Mouse (Mus musculus): ENCODE measurements around the gene Setd2.
A peak's percentile ranks its signal among the peaks of the same experiment; 100 is the strongest.

Setd2 gene

GRCm38 (mm10) chr9:110532538-110533291 lies at the start of gene Setd2:
TSS of gene Setd2 (plus strand) at chr9:110532597.
- peak; percentile 97 for DNase-seq

- no peak for DNase-seq
These were observed 43.6 kb upstream of the Setd2 start for GRCm38 (mm10) chr9:110488841-110489240.

DNA sequence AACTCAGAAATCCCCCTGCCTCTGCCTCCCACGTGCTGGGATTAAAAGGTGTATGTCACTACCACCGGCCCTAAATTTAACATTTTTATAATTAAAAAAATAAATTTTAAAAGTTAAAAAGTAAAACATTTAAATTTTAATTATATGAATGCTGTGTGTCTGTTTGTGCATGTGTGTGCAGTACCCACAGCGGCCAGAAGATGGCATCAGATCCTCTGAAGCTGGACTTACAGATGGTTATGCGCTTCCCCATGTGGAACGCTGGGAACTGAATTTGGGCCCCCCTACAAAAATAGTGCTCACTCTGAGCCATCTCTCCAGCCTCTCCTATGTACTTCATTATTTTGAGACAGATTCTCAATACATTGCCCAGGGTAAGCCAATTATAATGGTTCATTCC lies 41.5 kb upstream of the Setd2 start:
- DNase-seq: no peak

DNA sequence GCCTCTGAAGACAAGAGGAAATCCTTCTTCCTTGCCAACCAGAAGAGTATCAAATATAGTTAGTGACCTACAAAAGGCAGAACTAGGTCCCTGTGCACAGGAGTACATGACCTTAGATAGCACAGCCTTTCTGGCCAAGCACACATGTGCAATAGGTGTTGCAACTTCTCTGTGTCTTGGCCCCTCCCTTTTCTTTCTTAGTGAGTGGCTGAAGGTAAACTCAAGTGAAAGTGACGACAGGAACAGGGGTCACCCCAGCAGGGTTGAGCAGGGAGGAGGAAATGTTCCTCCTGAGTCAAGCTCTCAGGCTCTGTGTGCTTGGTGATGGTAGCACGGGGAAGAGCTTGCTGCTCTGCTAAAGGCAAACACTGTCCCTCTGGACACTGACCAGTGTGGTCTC lies 6.7 kb upstream of the Setd2 start:
- DNase-seq: no peak

DNA sequence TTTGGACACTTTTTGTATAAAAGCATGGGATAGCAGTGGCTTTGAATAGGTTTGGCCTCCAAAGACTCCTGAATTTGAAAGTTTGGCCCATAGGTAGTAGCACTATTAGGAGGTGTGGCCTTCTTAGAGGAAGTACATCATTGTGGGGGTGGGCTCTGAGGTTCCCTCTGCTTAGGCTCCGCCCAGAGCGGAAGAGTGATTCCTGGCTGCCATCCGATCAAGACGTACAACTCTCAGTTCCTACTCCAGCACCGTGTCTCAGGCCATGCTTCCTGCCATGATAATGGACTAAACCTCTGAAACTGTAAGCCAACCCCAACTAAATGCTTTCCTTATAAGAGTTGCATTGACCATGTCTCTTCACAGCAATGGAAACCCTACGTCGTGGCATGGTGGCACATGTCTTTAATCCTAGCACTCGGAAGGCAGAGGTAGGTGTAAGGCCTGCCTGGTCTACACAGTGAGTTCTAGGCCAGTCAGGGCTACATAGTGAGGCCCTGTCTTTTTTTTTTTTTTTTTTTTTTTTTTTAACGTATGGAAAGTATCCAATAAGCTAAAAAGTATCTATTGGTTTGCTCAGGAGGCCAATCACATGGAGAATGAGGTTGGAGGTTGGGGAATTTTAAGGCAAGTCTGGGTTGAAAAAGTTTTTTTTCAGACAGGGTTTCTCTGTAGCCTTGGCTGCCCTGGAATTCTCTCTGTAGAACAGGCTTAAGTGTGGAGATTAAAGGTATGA lies 3.2 kb upstream of the Setd2 start:
- peak; percentile 90 for DNase-seq

GRCm38 (mm10) chr9:110530650-110531049 lies 1.7 kb upstream of the Setd2 start:
- DNase-seq: peak; percentile 84

GRCm38 (mm10) chr9:110531151-110531791 lies 1.1 kb upstream of the Setd2 start:
- peak; percentile 84 for DNase-seq

GRCm38 (mm10) chr9:110531914-110532489 lies 395 bp upstream of the Setd2 start:
- DNase-seq: peak; percentile 100

DNA sequence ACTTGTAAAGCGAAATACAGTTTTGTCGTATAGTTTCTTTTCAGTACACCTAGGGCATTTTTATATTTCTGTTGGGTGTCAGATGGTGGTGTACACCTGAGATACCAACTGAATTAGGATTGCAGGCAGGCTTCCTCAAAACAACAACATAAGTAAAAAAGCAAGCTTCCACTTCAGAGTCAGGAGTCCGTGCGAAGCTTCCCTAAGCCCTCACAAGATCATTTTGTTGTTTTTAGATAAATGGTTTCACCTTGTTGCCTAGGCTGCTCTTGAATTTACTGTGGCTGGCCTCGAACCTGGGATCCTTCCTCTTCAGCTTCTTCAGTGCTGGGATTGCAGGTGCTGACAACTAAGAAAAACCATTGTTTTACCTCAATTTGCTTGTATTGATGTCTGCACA lies 1.2 kb downstream of the Setd2 start:
- DNase-seq: peak; percentile 17

- DNase-seq: peak; percentile 14
These were observed 2.7 kb downstream of the Setd2 start for GRCm38 (mm10) chr9:110535114-110535513.

GRCm38 (mm10) chr9:110536636-110537035 lies 4.2 kb downstream of the Setd2 start:
- peak; percentile 30 for DNase-seq

- DNase-seq: peak; percentile 51
These were observed 6.1 kb downstream of the Setd2 start for GRCm38 (mm10) chr9:110538511-110538910.

DNA sequence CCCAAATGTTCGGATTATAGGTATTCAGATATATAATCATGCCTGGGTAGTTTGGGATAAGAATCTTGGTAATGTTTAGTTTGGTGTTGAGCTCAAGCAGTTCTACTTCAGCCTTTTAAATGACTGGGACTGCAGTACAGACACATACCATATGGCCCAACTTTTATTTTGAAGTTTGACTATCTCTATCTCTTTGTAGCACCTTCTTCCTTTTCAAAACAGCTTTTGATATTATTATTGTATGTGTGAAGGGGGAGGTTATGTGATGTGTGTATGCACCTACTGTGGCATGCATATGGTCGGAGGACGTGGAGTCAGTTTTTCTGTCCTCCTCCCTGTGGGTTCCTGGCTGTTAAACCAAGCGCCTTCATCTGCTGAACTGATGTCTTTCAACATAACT lies 9.6 kb downstream of the Setd2 start:
- DNase-seq: peak; percentile 40

DNA sequence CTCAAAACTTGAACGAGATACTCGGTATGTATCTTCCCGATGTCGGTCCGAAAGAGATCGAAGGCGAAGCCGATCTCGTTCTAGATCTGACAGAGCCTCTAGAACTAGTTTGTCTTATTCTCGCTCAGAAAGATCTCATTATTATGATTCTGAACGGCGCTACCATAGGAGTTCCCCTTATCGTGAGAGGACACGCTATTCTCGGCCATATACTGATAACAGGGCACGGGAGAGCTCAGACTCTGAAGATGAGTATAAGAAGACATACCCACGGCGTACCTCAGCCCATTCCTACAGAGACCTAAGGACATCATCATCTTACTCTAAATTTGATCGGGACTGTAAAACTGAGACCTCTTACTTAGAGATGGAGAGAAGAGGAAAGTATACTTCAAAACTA lies 15.9 kb downstream of the Setd2 start:
- DNase-seq: peak; percentile 71

GRCm38 (mm10) chr9:110568309-110568708 lies 35.9 kb downstream of the Setd2 start:
- DNase-seq: no peak

- DNase-seq: no peak
These were observed 49.8 kb downstream of the Setd2 start for GRCm38 (mm10) chr9:110582161-110582560.

DNA sequence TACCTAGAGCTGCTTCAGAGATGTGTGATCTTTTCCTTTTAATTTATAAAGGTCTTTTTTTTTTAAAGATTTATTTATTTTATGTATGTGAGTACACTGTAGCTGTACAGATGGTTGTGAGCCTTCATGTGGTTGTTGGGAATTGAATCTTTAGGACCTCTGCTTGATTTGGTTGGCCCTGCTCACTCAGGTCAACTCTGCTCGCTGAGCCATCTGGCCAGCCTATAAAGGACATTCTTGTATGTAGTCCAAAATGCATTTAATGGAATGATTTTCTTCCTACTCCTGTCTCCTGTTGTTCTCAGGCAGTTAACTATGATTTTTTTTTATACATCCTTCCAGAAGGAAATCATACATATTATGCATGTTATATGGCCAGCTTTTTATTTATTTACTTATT lies 51.1 kb downstream of the Setd2 start:
- DNase-seq: no peak

DNA sequence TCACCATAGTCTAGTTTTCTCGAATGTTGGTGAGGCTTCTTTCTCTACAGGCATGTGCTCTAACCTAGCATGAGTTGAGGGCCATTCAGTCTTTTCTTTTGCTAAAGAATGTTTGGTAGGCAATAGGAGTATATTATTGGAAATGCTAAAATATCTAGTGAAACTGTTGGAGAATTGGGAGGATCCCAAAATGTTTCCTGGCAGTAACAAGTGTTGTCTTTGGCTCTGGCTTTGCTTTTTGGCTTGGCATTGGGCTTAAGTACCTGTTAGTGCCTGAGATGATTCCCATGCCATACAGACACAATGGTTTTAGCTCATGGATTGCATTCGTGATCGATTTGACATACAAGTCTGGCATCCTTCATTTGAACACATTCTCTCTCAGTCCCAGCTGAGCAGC lies 79.1 kb downstream of the Setd2 start:
- peak; percentile 89 for DNase-seq

DNA sequence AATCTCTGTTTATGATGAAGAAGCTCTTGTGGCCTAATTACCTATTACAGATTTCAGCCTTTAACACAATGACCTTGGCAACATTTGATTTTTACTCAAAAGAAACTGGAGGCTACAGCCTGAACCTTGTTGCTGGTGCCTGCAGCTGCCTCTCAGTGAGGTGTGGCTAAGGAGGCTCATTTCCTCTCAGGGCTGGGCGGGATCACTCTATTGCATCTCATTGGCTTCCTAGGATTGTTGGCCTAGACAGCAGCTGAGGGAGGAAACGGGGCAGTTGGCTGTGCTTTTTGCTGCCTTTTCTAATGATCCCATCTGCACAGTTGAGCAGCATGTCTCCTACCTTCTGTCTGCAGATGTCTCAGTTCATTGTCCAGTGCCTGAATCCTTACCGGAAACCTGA lies 84.7 kb downstream of the Setd2 start:
- DNase-seq: peak; percentile 96

DNA sequence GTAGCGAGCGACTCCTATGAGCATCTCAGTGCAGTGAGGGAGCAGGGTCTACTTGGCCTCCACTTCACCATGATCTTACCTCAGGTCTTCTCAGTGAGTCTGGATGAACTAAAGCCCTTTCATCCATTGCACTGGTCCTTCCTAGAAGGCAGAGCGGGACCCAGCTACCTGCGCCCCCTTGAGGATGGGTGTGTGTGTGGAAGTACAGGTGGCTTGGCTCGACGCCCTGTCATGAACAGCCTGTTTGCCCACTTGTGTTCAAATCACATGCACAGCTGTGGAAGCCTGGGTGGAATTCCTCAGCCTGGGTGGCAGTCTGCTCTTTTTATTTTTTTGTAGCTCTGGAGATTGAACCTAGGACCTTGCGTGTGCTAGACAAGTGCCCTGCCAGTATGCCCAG lies 87.8 kb downstream of the Setd2 start:
- no peak for DNase-seq

DNA sequence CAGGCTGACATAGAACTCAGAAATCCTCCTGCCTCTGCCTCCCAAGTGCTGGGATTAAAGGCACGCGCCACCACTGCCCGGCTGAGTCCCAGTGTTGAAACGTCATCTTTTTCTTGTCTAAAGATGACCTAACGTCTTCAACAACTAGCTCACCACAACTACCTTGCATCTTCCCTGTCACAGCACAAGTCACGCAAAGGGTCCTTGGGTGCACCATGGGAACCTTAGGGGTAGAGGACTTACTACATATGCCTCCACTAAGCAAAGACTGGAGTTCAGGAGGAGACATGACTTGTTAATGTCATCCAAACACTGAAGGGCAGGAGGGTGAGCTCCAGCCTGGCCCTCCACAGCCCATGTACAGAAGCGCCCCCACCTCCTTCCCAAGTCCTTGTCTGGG lies 88.3 kb downstream of the Setd2 start:
- peak; percentile 87 for DNase-seq

DNA sequence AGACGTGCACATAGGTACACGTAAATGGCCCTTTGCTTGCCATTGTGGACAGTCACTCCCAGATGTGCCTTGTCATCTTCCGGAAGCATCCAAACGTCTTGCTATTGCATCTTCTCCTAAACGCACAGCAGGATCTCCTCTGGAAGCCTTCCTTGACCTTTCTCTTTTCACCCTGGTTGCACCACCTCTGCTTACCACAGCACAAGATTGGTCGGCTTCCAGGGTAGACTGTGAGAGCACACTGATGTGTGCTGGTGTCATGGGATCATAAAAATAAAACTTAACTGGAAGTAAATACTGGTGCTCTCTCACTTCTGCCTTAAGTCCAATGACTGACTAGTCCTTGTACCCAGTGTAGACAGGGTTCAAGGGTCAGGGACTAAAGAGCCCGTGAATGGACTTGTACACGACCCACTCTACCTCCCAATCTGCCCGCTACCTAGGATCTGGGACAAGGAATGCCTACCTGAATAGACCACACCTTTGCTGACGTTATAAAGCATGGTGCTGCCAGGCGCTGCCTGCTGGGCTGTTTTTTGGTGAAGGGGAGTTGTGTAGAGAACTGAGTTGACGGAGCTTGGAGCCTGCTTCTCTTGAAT lies 90.3 kb downstream of the Setd2 start:
- DNase-seq: peak; percentile 87
